Mouse (Mus musculus) left cerebral cortex, adult 8-10 months (tissue): ENCODE results near the gene Hoxb5. TPM values are rescaled to one million over a fixed set of nuclear protein-coding genes. Genes with fewer than 3 reads are reported as not detected.

ENCODE experiments used
- DNase-seq, 2 experiments: peaks; one replicate each; pipeline ENCODE4 v3.0.0; 2022; ENCODE audit warnings: low spot score in 2 of 2
- total RNA-seq, 4 experiments: library from RNA; stranded (reverse); gene quantifications; 2 replicates each; pipeline ENCODE4 v1.2.4; 2022

Gene Hoxb5
- total RNA-seq, 4 experiments from 2014 or later: not detected

DNA sequence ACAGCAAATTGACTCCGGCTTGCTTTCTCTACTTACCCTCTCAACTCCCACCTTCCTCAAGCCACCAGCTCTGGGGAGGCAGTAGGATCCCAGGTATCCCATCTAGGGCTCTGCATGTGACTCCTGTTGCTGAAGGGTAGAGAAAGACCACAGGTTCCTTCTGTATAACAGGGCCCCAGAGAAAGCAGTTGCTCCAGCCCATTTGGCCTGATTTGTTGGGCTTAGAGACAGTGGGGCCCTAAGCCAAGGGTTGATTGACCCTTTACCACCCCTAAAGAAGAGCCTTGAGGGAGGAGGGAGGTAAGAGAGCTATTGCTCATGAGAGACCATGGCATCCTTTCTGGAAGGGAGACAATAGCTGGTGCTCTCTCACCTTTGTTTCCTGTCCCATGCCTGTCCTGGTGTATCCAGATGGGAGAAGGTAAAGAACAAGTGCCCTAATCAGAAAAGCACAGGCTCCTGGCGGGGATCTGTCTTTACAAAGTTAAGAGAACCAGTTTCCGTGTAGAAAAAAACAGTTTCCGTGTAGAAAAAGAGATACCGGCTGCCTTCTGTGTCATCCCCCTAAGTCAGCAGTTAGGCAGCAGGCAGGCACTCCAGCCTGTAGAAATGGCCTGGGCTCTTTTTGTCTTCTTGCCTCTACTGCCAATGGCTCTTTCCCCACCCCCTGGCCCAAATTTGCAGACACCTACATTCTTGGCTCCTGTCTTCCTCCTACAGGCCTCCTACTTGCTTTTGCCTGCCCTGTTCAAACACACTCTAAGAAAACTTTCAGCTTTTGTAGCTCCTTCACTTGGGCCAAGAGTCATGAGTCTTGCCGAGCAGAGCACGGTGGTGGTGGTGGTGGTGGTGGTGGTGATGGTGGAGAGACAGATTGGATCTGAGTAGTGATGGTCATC, 36.1 kb downstream of the Hoxb5 start:
- DNase-seq: no peak

- DNase-seq: no peak
Observed at GRCm38 (mm10) chr11:96340698-96341365, 37.7 kb downstream of the Hoxb5 start.

DNA sequence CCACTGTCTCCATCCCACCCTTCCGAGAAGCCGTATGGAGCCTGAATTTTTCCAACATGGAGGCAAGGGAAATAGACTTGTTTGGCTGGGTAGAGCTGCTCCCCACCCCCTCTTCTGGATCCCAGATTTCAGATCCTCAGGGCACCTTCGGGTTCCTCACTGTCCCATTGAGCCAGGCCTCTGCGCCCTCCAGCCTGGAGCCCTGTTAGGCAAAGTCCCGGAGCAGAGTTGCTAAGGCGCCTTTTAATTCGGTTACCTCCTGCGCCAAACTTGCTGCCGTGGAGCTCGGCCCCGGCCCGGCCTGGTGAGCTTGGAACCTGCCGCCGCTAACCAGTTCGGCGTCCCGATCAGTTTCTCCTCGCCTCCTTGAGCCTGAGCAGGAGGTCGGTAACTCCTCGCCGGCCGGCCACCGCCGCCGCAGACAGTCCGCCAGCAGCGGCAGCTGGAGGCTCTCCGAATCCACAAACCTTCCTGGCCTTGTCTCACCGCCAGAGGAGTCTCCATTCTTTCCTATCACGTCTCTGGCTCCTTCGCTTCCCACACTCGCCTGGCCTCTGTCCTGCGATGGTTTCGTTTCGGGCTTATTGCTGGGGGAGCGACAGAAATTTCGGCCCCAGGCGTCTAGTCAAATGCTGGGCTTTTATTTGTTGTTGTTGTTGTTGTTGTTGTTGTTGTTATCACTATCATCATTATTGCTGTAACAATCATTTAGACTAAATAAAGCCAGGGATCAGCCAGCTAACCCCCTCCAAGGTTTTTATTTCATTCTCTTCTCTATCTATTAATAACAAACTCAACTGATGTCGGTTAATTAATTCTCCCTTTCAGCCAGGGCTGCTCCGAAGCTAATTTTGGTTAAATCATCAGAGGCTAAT, 38.8 kb downstream of the Hoxb5 start:
- DNase-seq: no peak

DNA sequence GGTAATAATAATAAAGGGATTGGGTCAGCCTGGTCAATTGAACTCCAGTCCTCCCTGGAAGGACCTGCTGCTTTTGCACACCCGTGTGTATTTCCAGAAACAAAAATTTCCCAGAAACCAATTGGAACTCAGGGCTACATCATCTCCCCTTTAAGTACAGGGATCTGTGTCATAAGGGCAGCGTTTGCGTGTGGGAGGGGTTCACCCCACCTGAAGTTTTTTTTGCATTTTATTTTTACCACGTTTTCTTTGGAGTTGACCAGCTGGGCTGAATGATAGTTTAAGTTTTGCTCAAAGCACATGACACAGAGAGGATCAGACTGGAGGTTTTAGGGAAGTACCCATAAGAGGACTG, 39.4 kb downstream of the Hoxb5 start:
- DNase-seq: no peak

DNA sequence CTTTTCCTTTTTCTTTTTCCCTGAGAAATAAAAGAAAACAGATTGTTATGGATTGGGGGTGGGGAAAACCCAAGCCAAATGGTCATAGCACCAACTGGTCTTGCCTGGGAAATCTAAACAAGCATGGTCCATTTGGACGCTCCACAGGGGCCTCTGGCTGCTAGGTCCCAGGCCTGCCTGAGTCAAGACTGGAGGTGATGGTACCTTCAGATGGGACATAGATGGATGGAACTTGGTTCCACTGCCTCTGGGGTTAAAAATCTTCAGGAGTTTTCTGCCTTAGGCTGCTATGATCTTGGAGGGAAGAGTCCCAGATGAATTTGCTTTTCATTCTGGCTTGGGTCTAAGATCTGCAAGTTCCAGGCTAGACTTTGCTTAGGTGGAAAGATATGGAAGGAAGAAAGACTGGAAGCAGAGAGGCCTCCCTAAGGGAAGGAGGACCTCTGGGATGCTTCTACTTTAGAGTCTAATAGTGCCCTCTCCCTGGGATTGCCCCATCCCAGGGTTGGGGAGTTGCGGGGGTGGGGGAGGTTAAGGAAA, 40.1 kb downstream of the Hoxb5 start:
- no peak for DNase-seq

GRCm38 (mm10) chr11:96344061-96344877, 41.1 kb downstream of the Hoxb5 start:
- DNase-seq: no peak

- no peak for DNase-seq
Observed at GRCm38 (mm10) chr11:96344878-96345159, 41.7 kb downstream of the Hoxb5 start.

GRCm38 (mm10) chr11:96345220-96345892, 42.2 kb downstream of the Hoxb5 start:
- DNase-seq: no peak

DNA sequence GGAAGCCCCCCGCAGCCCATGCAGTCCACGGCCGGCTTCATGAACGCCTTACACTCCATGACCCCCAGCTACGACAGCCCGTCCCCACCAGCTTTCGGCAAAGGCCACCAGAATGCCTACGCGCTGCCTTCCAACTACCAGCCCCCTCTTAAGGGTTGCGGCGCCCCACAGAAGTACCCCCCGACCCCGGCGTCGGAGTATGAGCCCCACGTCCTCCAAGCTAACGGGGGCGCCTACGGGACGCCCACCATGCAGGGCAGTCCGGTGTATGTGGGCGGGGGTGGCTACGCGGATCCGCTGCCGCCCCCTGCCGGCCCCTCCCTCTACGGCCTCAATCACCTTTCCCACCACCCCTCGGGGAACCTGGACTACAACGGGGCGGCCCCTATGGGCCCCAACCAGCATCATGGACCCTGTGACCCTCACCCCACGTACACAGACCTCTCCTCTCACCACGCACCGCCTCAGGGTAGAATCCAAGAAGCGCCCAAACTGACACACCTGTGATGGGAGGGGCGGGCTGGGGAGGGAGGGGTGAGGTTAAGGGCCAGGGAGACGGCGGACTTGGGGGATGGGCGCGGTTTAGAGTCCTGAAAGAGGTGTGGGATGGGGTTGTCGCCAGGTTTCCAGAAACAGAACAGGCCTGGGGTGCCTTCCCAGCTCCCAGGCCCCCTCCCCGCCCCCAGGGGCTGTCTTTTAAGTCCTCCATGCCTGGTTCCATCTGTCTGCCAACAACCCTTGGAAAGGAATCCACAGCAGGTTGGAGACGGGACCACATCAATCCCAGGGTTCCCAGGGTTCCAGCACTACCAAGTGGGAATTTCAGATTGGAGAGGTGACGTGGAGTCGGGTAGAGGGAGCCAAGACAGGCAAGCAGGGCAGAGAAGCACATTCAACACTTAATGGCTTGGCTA, 43.0 kb downstream of the Hoxb5 start:
- no peak for DNase-seq

DNA sequence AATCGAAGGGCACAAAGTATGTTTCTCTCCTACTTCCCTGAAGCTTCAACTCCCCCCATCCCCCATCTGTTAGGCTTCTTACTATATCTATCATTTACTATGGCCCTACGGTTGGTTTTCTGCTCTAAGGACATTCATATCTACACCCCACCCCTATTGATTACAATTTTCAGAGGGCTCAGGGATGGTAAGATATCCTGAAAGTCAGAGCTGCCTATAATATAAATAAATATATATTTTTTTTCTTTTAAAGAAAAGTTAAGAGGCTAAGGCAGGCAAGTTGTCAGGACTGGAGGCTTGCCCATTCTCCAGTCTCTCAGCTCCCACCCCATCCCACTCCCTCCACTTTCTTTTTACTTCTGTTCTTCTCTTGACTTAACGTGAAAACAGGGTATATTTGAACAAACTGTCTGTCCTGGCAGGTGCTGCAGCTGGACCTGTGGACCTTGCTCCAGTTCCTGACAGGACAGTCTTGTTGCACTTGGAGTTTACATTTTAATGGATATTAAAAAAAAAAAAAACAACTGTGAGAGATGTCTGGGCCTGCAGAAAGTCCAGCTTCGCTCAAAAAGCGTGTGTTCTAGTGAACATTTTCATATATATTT, 43.9 kb downstream of the Hoxb5 start:
- no peak for DNase-seq

GRCm38 (mm10) chr11:96347717-96348116, 44.6 kb downstream of the Hoxb5 start:
- no peak for DNase-seq

DNA sequence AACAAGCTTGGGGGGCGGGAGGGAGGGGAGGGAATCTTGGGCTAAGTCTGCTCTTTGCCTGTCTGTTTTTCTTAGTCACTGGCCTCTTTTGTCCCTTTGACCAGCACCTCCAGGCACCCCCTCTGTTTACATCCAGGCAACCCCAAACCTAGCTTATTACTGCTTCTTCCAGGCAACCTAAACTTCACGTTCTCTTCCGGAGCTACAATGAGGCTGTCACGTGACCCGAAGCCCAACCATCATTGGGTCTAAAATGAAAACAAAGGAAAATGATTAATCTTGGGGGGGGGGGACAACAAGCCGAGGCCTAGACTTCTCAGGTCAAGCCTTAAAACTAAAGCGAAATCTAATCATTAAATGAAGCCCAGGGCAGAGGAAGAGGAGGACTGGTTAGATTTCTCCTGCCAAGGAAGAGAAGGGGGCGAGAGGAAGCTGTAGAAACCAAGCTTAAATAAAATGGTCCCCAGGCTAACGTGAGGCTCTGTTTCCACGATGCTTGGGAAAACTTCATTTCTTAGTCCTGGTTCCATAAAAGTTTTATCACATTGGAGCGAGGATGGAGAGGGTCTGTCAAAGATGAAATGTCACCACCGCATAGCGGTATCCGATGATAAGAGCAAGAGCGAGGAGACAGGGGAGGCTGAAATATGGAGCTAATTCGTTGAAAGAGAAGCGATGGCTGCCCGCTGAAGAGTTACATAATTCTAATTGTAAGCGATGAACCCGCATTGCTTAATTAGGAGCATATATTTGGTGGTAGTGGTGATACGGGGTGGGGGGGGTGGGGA, 45.2 kb downstream of the Hoxb5 start:
- DNase-seq: no peak

GRCm38 (mm10) chr11:96348988-96349387, 45.9 kb downstream of the Hoxb5 start:
- DNase-seq: no peak

- DNase-seq: no peak
Observed at GRCm38 (mm10) chr11:96349491-96350340, 46.6 kb downstream of the Hoxb5 start.

DNA sequence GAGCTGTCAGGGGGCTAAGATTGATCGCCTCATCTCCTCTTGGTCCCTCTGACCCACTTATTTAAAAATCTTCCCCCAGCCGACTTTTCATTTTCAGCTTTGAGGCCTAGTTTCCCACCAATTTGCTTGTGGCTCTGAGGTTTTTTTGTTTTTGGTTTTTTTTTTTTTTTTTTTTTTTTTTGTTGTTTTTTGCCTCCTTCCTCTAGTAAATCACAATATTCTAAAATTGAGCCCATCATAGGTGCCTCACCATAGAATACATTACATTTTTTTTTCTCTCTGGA, 47.1 kb downstream of the Hoxb5 start, which contains the start of gene Hoxb2:
Hoxb2 (plus strand) TSS at position 185 of the 284 bp plus-strand sequence.
- no peak for DNase-seq

GRCm38 (mm10) chr11:96350791-96351190, 47.7 kb downstream of the Hoxb5 start:
- no peak for DNase-seq

DNA sequence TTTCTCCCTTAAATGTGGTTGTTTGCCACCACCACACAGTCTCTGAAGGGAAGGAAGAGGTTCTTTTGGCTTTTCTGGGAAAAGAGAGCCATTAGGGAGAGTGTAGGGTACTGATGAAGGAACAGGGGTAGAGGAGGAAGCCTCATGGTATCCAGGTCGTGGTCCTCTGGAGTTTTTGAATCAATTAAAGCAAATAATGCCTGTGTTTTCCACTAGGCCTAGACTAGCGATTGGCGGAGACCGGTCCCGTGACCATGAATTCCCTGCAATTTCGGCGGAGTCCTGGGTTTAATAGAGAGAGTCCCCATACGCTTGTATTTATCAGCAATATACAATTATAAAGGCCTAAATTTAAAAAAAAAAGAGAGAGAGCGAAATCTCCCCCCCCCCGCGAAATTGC, 48.2 kb downstream of the Hoxb5 start:
- DNase-seq: no peak
